ENCODE assay signal across 8 mouse cellular contexts in genomic region chr2:25836291-25836690, GRCm38 (mm10). TPM values are rescaled to one million over a fixed set of nuclear protein-coding genes. Genes with fewer than 3 reads are reported as not detected.
DNase-seq lines count a peak whose midpoint lies in the region; ATAC-seq and TF ChIP-seq lines count a peak whose summit lies in the region.

No protein-coding gene starts in this region.

- no peak overlapping the region for H3K9ac ChIP-seq in forebrain, embryonic 16.5 days (replicated peaks; ENCODE audit: low read depth, low read length)

- peak; percentile 97 for TF ChIP-seq CTCF in left cerebral cortex, adult 2 months (IDR thresholded peaks at IDR 0.05)

- no peak overlapping the region for H3K4me3 ChIP-seq in forebrain, embryonic 16.5 days (replicated peaks; ENCODE audit: low read length)
- H3K4me3 ChIP-seq in left cerebral cortex, adult 2 months = no peak overlapping the region

- no peaks in the 10 kb centered on the region for H3K9me3 ChIP-seq in forebrain, embryonic 16.5 days (ENCODE audit: control insufficient read depth, low read length)

- 0 out of 2 replicates have a peak, but pooled peaks cover 2% of the 10 kb centered on the region for H3K27me3 ChIP-seq in forebrain, embryonic 16.5 days (replicated peaks; ENCODE audit: control insufficient read depth, insufficient read depth, low read length)

- ATAC-seq in forebrain, embryonic 16.5 days = peak; percentile 52
- peak; percentile 86 for ATAC-seq in megakaryocyte-erythroid progenitor cell, adult 5-6 weeks (replicated peaks; ENCODE audit: low FRiP score, low TSS enrichment, poor library complexity, severe bottlenecking)

- peak; percentile 40 for DNase-seq in T-cell, adult 2 months (ENCODE audit: low spot score)
- DNase-seq in cerebellum, adult 18-20 months = peak; percentile 81 to 91
- peak; percentile 62 for DNase-seq in hindlimb bud, embryonic 11.5 days (ENCODE audit: extremely low spot score, low read depth, low spot score)
- peak; percentile 78 to 85 for DNase-seq in left cerebral cortex, adult 2 months (ENCODE audit: extremely low spot score in 1 of 2, low spot score in 2 of 2)
- DNase-seq in right cerebral cortex, postnatal 4 days = peak; percentile 86
- DNase-seq in yolk sac, embryonic 10.5 days (ENCODE audit: low spot score) = peak; percentile 47

- no peak overlapping the region for H3K4me2 ChIP-seq in forebrain, embryonic 16.5 days (ENCODE audit: low read length)

- H3K27ac ChIP-seq in forebrain, embryonic 16.5 days (ENCODE audit: low read length) = no peak overlapping the region
- H3K27ac ChIP-seq in left cerebral cortex, adult 2 months = no peak overlapping the region

- WGBS in forebrain, embryonic 16.5 days = 48% methylated on average over 5 of the region's 5 CpGs

- no peaks in the 10 kb centered on the region for H3K36me3 ChIP-seq in forebrain, embryonic 16.5 days (ENCODE audit: control insufficient read depth, insufficient read depth)

- intact Hi-C loops in left cerebral cortex, adult 2 months (cut with DNase I) = loop anchor here (1.0 to 5.0 kb wide), 6 partner anchors 53 to 306 kb away; partner anchors contain the start of gene Ubac1

- no peaks in the 10 kb centered on the region for H3K4me1 ChIP-seq in forebrain, embryonic 16.5 days (replicated peaks; ENCODE audit: control insufficient read depth, insufficient read depth, low read length)

RNA-seq across cellular contexts. Expression of gene Sohlh1, which starts 10.8 kb away (rescaled TPM):
- polyA plus RNA-seq in forebrain, embryonic 16.5 days (2015; fragmentation: Nextera tagmentation; extraction: Ambion mirVana) = not detected in 2 replicates
- total RNA-seq in left cerebral cortex, adult 2 months (2021) = not detected
- total RNA-seq in megakaryocyte-erythroid progenitor cell, adult 5-6 weeks (2014; fragmentation: Nextera tagmentation) = not detected in 2 replicates
- total RNA-seq in megakaryocyte-erythroid progenitor cell, adult 5-6 weeks (2017) = not detected in 2 replicates

RNA-seq across cellular contexts. Expression of gene Lcn9, which starts 13.3 kb away (rescaled TPM):
- not detected in 2 replicates for polyA plus RNA-seq in forebrain, embryonic 16.5 days (2015; fragmentation: Nextera tagmentation; extraction: Ambion mirVana)
- not detected for total RNA-seq in left cerebral cortex, adult 2 months (2021)
- total RNA-seq in megakaryocyte-erythroid progenitor cell, adult 5-6 weeks (2014; fragmentation: Nextera tagmentation) = not detected in 2 replicates
- total RNA-seq in megakaryocyte-erythroid progenitor cell, adult 5-6 weeks (2017) = not detected in 2 replicates

RNA-seq across cellular contexts. Expression of gene Glt6d1, which starts 20.6 kb away (rescaled TPM):
- polyA plus RNA-seq in forebrain, embryonic 16.5 days (2015; fragmentation: Nextera tagmentation; extraction: Ambion mirVana) = not detected in 2 replicates
- not detected for total RNA-seq in left cerebral cortex, adult 2 months (2021)
- total RNA-seq in megakaryocyte-erythroid progenitor cell, adult 5-6 weeks (2014; fragmentation: Nextera tagmentation) = not detected in 2 replicates
- total RNA-seq in megakaryocyte-erythroid progenitor cell, adult 5-6 weeks (2017) = not detected in 2 replicates

RNA-seq across cellular contexts. Expression of gene Kcnt1, which starts 27.2 kb away (rescaled TPM):
- 6.0 and 13.3 TPM in 2 replicates for polyA plus RNA-seq in forebrain, embryonic 16.5 days (2015; fragmentation: Nextera tagmentation; extraction: Ambion mirVana)
- 100 to 1,000 TPM; 127 to 142 TPM for total RNA-seq in left cerebral cortex, adult 2 months (2021)
- not detected in 2 replicates for total RNA-seq in megakaryocyte-erythroid progenitor cell, adult 5-6 weeks (2014; fragmentation: Nextera tagmentation)
- total RNA-seq in megakaryocyte-erythroid progenitor cell, adult 5-6 weeks (2017) = not detected in 2 replicates

RNA-seq across cellular contexts. Expression of gene Gm13539, which starts 54.2 kb away (rescaled TPM):
- polyA plus RNA-seq in forebrain, embryonic 16.5 days (2015; fragmentation: Nextera tagmentation; extraction: Ambion mirVana) = not detected in 2 replicates
- total RNA-seq in left cerebral cortex, adult 2 months (2021) = not detected
- not detected in 2 replicates for total RNA-seq in megakaryocyte-erythroid progenitor cell, adult 5-6 weeks (2014; fragmentation: Nextera tagmentation)
- total RNA-seq in megakaryocyte-erythroid progenitor cell, adult 5-6 weeks (2017) = not detected in 2 replicates
